Mouse (Mus musculus): ENCODE measurements around the gene Baz1b. TPM values are rescaled to one million over a fixed set of nuclear protein-coding genes. Genes with fewer than 3 reads are reported as not detected.
"Not testable (repeated sequence)": the region's sequence is repeated elsewhere in the genome, so short reads cannot be mapped to it uniquely, and the experiment has no call there.

Baz1b gene
- polyA plus RNA-seq, 1 experiment from 2014 or later = 46.9 TPM

GRCm38 (mm10) chr5:135192431-135192830 is 5.4 kb downstream of the Baz1b start:
- no peak for ATAC-seq (ENCODE audit: low read depth)
- no peaks in the 10 kb centered on the region for H3K9me3 ChIP-seq (ENCODE audit: control insufficient read depth, low read length)
- peaks cover 57% of the 10 kb centered on the region for H3K36me3 ChIP-seq (ENCODE audit: control insufficient read depth, insufficient read depth, low read length)
- no peak overlapping the region for H3K4me3 ChIP-seq (ENCODE audit: low read depth, low read length)
- DNase-seq (ENCODE audit: low spot score) = peak; percentile 26
- H3K27ac ChIP-seq (replicated peaks; ENCODE audit: low read depth, low read length) = no peak overlapping the region
- H3K9ac ChIP-seq (ENCODE audit: low read depth, low read length) = no peak overlapping the region
- no peak overlapping the region for H3K4me2 ChIP-seq (ENCODE audit: low read depth, low read length)
- H3K4me1 ChIP-seq (ENCODE audit: control insufficient read depth, insufficient read depth, low read length) = peaks cover 20% of the 10 kb centered on the region
- H3K27me3 ChIP-seq (replicated peaks; ENCODE audit: control insufficient read depth, insufficient read depth, low read length) = no peaks in the 10 kb centered on the region
- WGBS = 76% methylated on average over 1 of the region's 1 CpGs

- DNase-seq (ENCODE audit: low spot score) (no peak), ATAC-seq (ENCODE audit: low read depth) (no peak)
- no peak overlapping the region for H3K9ac ChIP-seq (ENCODE audit: low read depth, low read length)
- peaks cover 71% of the 10 kb centered on the region for H3K36me3 ChIP-seq (ENCODE audit: control insufficient read depth, insufficient read depth, low read length)
- H3K4me1 ChIP-seq (ENCODE audit: control insufficient read depth, insufficient read depth, low read length) = peaks cover 3% of the 10 kb centered on the region; the same call in 1 of the 2 replicates
- no peak overlapping the region for H3K4me2 ChIP-seq (ENCODE audit: low read depth, low read length)
- H3K4me3 ChIP-seq (ENCODE audit: low read depth, low read length) = no peak overlapping the region
- no peak overlapping the region for H3K27ac ChIP-seq (replicated peaks; ENCODE audit: low read depth, low read length)
- H3K27me3 ChIP-seq (replicated peaks; ENCODE audit: control insufficient read depth, insufficient read depth, low read length) = no peaks in the 10 kb centered on the region
- WGBS = 76% methylated on average over 6 of the region's 6 CpGs
- no peaks in the 10 kb centered on the region for H3K9me3 ChIP-seq (ENCODE audit: control insufficient read depth, low read length)
Observed at GRCm38 (mm10) chr5:135196367-135196766, 9.3 kb downstream of the Baz1b start.

GRCm38 (mm10) chr5:135202763-135203162 is 15.7 kb downstream of the Baz1b start:
- H3K4me2 ChIP-seq (ENCODE audit: low read depth, low read length) = no peak overlapping the region

DNA sequence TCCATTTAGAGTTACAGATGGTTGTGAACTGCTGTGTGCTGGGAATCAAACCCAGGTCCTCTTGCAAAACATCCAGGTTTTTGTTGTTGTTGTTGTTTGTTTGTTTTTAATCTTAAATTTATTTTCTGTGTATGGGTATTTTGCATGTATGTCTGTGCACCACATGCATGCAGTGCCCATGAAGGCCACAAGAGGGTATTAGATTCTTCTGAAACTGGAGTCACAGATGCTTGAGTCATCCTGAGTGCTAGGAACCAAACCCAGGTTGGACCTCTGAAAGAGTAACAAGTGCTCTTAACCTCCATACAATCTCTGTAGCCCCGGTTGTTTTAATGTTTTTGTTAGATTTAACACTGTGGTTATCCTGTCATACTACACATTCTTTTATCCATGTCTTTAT is 21.1 kb downstream of the Baz1b start:
- ATAC-seq (ENCODE audit: low read depth) (no peak), DNase-seq (ENCODE audit: low spot score) (no peak)
- Histone ChIP-seq H3K4me1 (ENCODE audit: control insufficient read depth, insufficient read depth, low read length) (no peaks in the 10 kb centered on the region), H3K4me3 (ENCODE audit: low read depth, low read length) (no peak overlapping the region), H3K9ac (ENCODE audit: low read depth, low read length) (no peak overlapping the region), H3K36me3 (ENCODE audit: control insufficient read depth, insufficient read depth, low read length) (peaks cover 96% of the 10 kb centered on the region), H3K27ac (replicated peaks; ENCODE audit: low read depth, low read length) (no peak overlapping the region), H3K27me3 (replicated peaks; ENCODE audit: control insufficient read depth, insufficient read depth, low read length) (no peaks in the 10 kb centered on the region), H3K9me3 (ENCODE audit: control insufficient read depth, low read length) (no peaks in the 10 kb centered on the region), H3K4me2 (ENCODE audit: low read depth, low read length) (no peak overlapping the region)
- WGBS = 100% methylated on average over 1 of the region's 1 CpGs

More at GRCm38 (mm10) chr5:135202763-135203162, 15.7 kb downstream of the Baz1b start:
- H3K36me3 ChIP-seq (ENCODE audit: control insufficient read depth, insufficient read depth, low read length) = peaks cover 93% of the 10 kb centered on the region
- no peaks in the 10 kb centered on the region for H3K4me1 ChIP-seq (ENCODE audit: control insufficient read depth, insufficient read depth, low read length)
- no peak overlapping the region for H3K4me3 ChIP-seq (ENCODE audit: low read depth, low read length)
- 56% methylated on average over 3 of the region's 3 CpGs for WGBS
- H3K9ac ChIP-seq (ENCODE audit: low read depth, low read length) = no peak overlapping the region
- peak; percentile 26 for DNase-seq (ENCODE audit: low spot score)
- no peak for ATAC-seq (ENCODE audit: low read depth)
- no peaks in the 10 kb centered on the region for H3K27me3 ChIP-seq (replicated peaks; ENCODE audit: control insufficient read depth, insufficient read depth, low read length)
- H3K27ac ChIP-seq (replicated peaks; ENCODE audit: low read depth, low read length) = no peak overlapping the region
- H3K9me3 ChIP-seq (ENCODE audit: control insufficient read depth, low read length) = no peaks in the 10 kb centered on the region

- Histone ChIP-seq H3K27me3 (replicated peaks; ENCODE audit: control insufficient read depth, insufficient read depth, low read length) (no peaks in the 10 kb centered on the region), H3K4me1 (ENCODE audit: control insufficient read depth, insufficient read depth, low read length) (no peaks in the 10 kb centered on the region), H3K9me3 (ENCODE audit: control insufficient read depth, low read length) (no peaks in the 10 kb centered on the region), H3K36me3 (ENCODE audit: control insufficient read depth, insufficient read depth, low read length) (peaks cover 99% of the 10 kb centered on the region), H3K27ac (replicated peaks; ENCODE audit: low read depth, low read length) (no peak overlapping the region), H3K4me2 (ENCODE audit: low read depth, low read length) (no peak overlapping the region), H3K9ac (ENCODE audit: low read depth, low read length) (no peak overlapping the region), H3K4me3 (ENCODE audit: low read depth, low read length) (no peak overlapping the region)
- 95% methylated on average over 6 of the region's 6 CpGs for WGBS
- ATAC-seq (ENCODE audit: low read depth) (no peak), DNase-seq (ENCODE audit: low spot score) (no peak)
Observed at GRCm38 (mm10) chr5:135216871-135217270, 29.8 kb downstream of the Baz1b start.

- H3K9me3 ChIP-seq (ENCODE audit: control insufficient read depth, low read length) = no peaks in the 10 kb centered on the region
- H3K4me2 ChIP-seq (ENCODE audit: low read depth, low read length) = no peak overlapping the region
- H3K27me3 ChIP-seq (replicated peaks; ENCODE audit: control insufficient read depth, insufficient read depth, low read length) = no peaks in the 10 kb centered on the region
- no peak for ATAC-seq (ENCODE audit: low read depth)
- H3K9ac ChIP-seq (ENCODE audit: low read depth, low read length) = no peak overlapping the region
- DNase-seq (ENCODE audit: low spot score) = no peak
- no peaks in the 10 kb centered on the region for H3K4me1 ChIP-seq (ENCODE audit: control insufficient read depth, insufficient read depth, low read length)
- H3K4me3 ChIP-seq (ENCODE audit: low read depth, low read length) = no peak overlapping the region
- H3K36me3 ChIP-seq (ENCODE audit: control insufficient read depth, insufficient read depth, low read length) = peaks cover 95% of the 10 kb centered on the region
- H3K27ac ChIP-seq (replicated peaks; ENCODE audit: low read depth, low read length) = no peak overlapping the region
Observed at GRCm38 (mm10) chr5:135220941-135221340, 33.9 kb downstream of the Baz1b start.

DNA sequence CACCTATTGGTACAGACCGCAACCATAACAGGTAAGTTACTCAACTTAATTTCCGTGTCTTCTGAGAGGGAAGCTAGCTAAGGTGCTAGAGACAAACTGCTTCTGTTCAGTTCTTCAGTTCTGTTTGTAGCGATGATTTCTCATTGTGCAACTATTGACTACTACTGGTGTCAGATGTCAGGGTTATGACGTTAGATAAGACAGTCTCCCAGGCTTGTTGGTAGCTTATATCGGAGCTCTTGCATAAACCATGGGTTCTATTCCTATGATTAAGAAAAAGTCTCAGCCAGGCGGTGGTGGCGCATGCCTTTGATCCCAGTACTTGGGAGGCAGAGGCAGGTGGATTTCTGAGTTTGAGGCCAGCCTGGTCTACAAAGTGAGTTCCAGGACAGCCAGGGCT is 35.0 kb downstream of the Baz1b start:
- ATAC-seq (ENCODE audit: low read depth) = no peak
- no peaks in the 10 kb centered on the region for H3K4me1 ChIP-seq (ENCODE audit: control insufficient read depth, insufficient read depth, low read length)
- no peaks in the 10 kb centered on the region for H3K9me3 ChIP-seq (ENCODE audit: control insufficient read depth, low read length)
- H3K36me3 ChIP-seq (ENCODE audit: control insufficient read depth, insufficient read depth, low read length) = peaks cover 93% of the 10 kb centered on the region
- H3K4me2 ChIP-seq (ENCODE audit: low read depth, low read length) = no peak overlapping the region
- H3K27ac ChIP-seq (replicated peaks; ENCODE audit: low read depth, low read length) = no peak overlapping the region
- 93% methylated on average over 7 of the region's 7 CpGs for WGBS
- DNase-seq (ENCODE audit: low spot score) = no peak
- no peak overlapping the region for H3K4me3 ChIP-seq (ENCODE audit: low read depth, low read length)
- no peaks in the 10 kb centered on the region for H3K27me3 ChIP-seq (replicated peaks; ENCODE audit: control insufficient read depth, insufficient read depth, low read length)
- no peak overlapping the region for H3K9ac ChIP-seq (ENCODE audit: low read depth, low read length)

DNA sequence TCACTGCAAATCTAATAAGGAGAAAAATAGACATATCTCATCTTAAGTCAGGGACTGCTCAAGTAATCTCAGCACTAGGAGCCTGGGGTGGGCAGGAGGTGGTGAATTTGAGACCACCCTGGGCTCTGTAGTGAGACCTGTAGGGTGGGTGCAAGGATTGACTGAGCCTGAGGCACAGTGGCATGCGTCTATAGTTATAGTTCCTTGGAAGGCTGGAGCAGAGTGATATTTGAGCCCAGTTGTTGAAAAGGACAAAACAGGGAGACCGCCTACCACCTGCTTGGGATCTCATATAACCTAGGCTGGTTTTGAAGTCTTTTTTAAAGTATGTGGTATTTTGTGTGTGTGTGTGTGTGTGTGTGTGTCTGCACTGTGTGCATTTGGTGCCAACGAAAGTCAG is 37.1 kb downstream of the Baz1b start:
- DNase-seq (ENCODE audit: low spot score) = peak; percentile 34
- Histone ChIP-seq H3K9me3 (ENCODE audit: control insufficient read depth, low read length) (no peaks in the 10 kb centered on the region), H3K4me1 (ENCODE audit: control insufficient read depth, insufficient read depth, low read length) (no peaks in the 10 kb centered on the region), H3K4me2 (ENCODE audit: low read depth, low read length) (no peak overlapping the region), H3K27ac (replicated peaks; ENCODE audit: low read depth, low read length) (no peak overlapping the region), H3K36me3 (ENCODE audit: control insufficient read depth, insufficient read depth, low read length) (peaks cover 91% of the 10 kb centered on the region), H3K4me3 (ENCODE audit: low read depth, low read length) (no peak overlapping the region), H3K27me3 (replicated peaks; ENCODE audit: control insufficient read depth, insufficient read depth, low read length) (no peaks in the 10 kb centered on the region), H3K9ac (ENCODE audit: low read depth, low read length) (no peak overlapping the region)
- ATAC-seq (ENCODE audit: low read depth) = peak; percentile 71; the same call in 1 of the 2 replicates
- WGBS = 81% methylated on average over 3 of the region's 3 CpGs

GRCm38 (mm10) chr5:135225879-135226278 is 38.8 kb downstream of the Baz1b start:
- H3K4me2 ChIP-seq (ENCODE audit: low read depth, low read length) = not testable (repeated sequence)

More at GRCm38 (mm10) chr5:135225879-135226278, 38.8 kb downstream of the Baz1b start:
- 90% methylated on average over 4 of the region's 4 CpGs for WGBS
- not testable (repeated sequence) for H3K27me3 ChIP-seq (replicated peaks; ENCODE audit: control insufficient read depth, insufficient read depth, low read length); H3K4me3 ChIP-seq (ENCODE audit: low read depth, low read length); H3K4me1 ChIP-seq (ENCODE audit: control insufficient read depth, insufficient read depth, low read length); ATAC-seq (ENCODE audit: low read depth); H3K9me3 ChIP-seq (ENCODE audit: control insufficient read depth, low read length); H3K9ac ChIP-seq (ENCODE audit: low read depth, low read length); DNase-seq (ENCODE audit: low spot score); H3K27ac ChIP-seq (replicated peaks; ENCODE audit: low read depth, low read length)
- H3K36me3 ChIP-seq (ENCODE audit: control insufficient read depth, insufficient read depth, low read length) = peaks cover 90% of the 10 kb centered on the region
